Mouse (Mus musculus) Patski (cell line): ENCODE results near the gene Ccdc102a. TPM values are rescaled to one million over a fixed set of nuclear protein-coding genes. Genes with fewer than 3 reads are reported as not detected.
A peak's percentile ranks its signal among the peaks of the same experiment; 100 is the strongest.

Source experiments
- ATAC-seq: fragments of 100-300 bp; one replicate; pipeline ENCODE4 v1.8.0; 2021
- CTCF ChIA-PET: fragments of 350-600 bp; sonication (Branson Sonifier 250); formaldehyde crosslinking; loops from one replicate; lab custom pipeline; 2022; ENCODE audit warnings: inconsistent platforms; lab: Charles Lee
- POLR2A ChIA-PET: fragments of 350-600 bp; sonication (Branson Sonifier 250); formaldehyde crosslinking; loops from one replicate; lab custom pipeline; 2022; ENCODE audit warnings: antibody characterized with exemption, inconsistent platforms; lab: Charles Lee
- DNase-seq: peaks from one replicate; pipeline ENCODE4 v3.0.0-alpha.2; 2011; ENCODE audit warnings: low read depth, low spot score
- H3K27me3 ChIP-seq: fragments of 371-371 bp; one replicate; pipeline ENCODE4 v1.5.1; 2021
- CTCF ChIP-seq: fragments of 100-300 bp; IDR thresholded peaks from one replicate; pipeline ENCODE4 v1.5.1; 2021
- in situ Hi-C: fragments of 300-500 bp; cut with MboI; formaldehyde crosslinking; loops from 3 replicates; pipeline ENCODE4 v1.11.1; 2018; ENCODE audit warnings: low pct_unique_long_range_greater_than_20kb, mixed read lengths
- polyA plus RNA-seq: library from polyadenylated mRNA; unstranded; gene quantifications from one replicate; pipeline ENCODE4 v1.2.3, GENCODE M21; 2021

The Ccdc102a gene
- polyA plus RNA-seq, 1 experiment from 2014 or later: 39.7 TPM

DNA sequence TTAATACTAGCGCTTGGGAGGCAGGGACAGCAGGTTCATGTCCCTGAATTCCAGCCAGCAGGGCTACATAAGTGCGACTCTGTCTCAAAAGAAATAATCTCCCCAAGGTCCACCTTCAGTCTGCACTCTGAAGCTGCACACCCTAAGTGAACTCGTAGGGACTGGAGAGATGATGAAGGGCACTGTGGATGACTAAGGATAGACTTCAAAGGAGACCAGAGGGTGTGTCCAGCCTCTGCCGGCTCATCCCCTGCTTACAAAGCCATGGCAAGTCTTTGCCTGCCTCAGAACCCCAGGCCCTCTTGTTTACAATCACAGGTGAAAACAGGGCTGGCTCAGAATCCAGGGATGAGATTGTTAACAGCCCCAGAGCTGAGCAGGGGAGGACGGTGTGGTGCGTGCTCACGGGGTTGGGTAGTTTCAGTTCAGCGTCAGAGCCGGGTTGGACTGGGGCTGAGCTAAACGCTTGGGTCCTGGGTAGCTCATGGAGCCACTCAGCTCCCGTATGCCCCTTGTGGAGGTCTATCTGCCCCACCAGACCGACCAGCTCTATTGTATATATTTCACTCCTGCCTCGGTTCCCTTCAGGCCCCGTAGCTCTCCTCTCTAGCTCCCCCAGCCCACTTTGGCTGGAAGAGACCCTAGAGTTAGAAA, 29.4 kb downstream of the Ccdc102a start:
- DNase-seq (no peak), ATAC-seq (no peak)
- POLR2A ChIA-PET: no interaction called here
- CTCF ChIA-PET: interaction anchor here (1.0 to 2.1 kb wide), 3 partner anchors 10 to 15 kb away, joined by 3 to 5 read pairs (median 3); no protein-coding TSS in a partner anchor
- no peaks in the 10 kb centered on the region for H3K27me3 ChIP-seq
- TF ChIP-seq CTCF: no peak
- in situ Hi-C loops: no loop called here

DNA sequence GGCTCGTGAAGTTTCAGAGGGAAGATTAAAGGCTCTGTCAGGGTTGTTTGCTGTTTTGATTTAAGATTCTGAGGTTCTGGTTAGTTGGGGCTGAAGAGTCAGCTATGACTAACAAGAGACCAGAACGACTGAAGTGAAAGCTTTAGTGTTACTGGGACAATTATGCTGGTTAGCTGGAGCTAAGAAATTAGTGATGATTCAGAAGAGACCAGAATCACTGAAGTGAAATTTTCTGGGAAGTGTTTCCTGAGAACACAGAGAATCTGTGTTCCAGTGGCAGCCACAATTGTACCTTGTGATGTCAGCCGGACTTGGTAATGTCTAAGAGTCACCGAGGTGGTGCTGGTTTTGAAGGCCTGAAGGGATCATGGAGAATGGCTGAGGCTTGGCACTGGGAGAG, 37.2 kb downstream of the Ccdc102a start:
- peak; percentile 58 for ATAC-seq
- CTCF ChIA-PET: interaction anchor here (1.0 to 1.1 kb wide), 5 partner anchors 17 to 35 kb away, joined by 3 to 4 read pairs (median 3); no protein-coding TSS in a partner anchor
- no peak for TF ChIP-seq CTCF

DNA sequence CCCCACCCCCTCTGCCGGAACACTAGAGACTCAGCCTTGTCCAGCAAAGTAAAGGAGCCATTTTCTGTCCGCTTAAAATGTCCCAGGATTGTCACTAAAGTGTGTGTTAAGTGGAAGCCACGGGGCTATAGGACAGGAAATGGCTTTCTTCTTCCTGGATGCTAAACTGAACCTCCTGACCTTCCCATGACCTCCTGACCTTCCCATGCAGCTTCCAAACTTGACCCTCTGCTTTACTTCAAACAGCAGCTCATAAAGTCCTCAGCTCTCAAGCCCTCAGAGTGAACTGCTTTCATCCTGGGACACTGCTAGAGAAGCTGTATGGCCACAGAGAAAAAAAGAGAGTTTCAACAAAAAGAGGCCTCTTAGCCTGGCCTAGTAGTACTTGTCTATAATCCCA, 41.1 kb downstream of the Ccdc102a start:
- ChIA-PET CTCF (interaction anchor here (1.0 to 2.6 kb wide), 4 partner anchors 12 to 40 kb away, joined by 3 to 11 read pairs (median 3); no protein-coding TSS in a partner anchor), POLR2A (interaction anchor here (0.9 to 3.0 kb wide), 2 partner anchors 10 to 28 kb away, joined by 5 to 22 read pairs; no protein-coding TSS in a partner anchor)
- in situ Hi-C loops: no loop called here
- ATAC-seq: no peak
- H3K27me3 ChIP-seq: no peaks in the 10 kb centered on the region
- no peak for DNase-seq
- TF ChIP-seq CTCF: no peak

More for the DNA sequence above, 37.2 kb downstream of the Ccdc102a start:
- DNase-seq: peak; percentile 78
- no peaks in the 10 kb centered on the region for H3K27me3 ChIP-seq
- POLR2A ChIA-PET: interaction anchor here (0.7 to 0.9 kb wide), 2 partner anchors 14 to 25 kb away, joined by 3 read pairs; no protein-coding TSS in a partner anchor
- in situ Hi-C loops: no loop called here

DNA sequence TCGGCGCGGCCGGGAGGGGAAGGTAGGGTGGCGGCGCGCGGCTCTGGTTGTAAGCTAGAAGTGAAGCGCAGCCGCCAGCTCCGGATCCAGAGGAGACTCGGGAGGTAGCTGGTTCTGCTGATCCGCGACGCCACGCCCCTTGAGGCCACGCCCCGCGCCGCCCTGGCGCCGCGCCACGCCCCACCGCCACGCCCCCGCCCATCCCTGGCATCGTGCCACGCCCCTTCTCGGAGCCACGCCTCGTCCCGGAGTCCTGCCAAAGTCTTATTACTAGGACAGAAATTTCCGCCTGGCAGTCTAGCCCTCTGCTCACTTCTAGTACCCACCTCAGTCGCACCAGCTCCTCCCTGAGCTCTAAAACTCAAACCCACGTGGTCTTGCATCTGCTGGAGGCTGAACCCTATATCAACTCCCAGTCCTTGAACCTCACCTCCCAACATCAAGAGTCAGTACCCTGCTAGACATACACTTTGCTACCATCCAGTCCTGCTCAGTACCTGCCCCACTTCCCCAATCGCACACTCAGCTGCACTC, 41.6 kb downstream of the Ccdc102a start, which contains the start of gene Dok4:
Dok4 (minus strand) TSS at position 134 of the 534 bp plus-strand sequence.
- TF ChIP-seq CTCF: no peak
- DNase-seq: peak; percentile 73
- H3K27me3 ChIP-seq: no peaks in the 10 kb centered on the region
- ChIA-PET POLR2A (interaction anchor here (0.5 to 3.0 kb wide), 5 partner anchors 10 to 32 kb away, joined by 3 to 22 read pairs (median 5); no protein-coding TSS in a partner anchor), CTCF (interaction anchor here (1.0 to 5.6 kb wide), 5 partner anchors 12 to 35 kb away, joined by 3 to 41 read pairs (median 11); no protein-coding TSS in a partner anchor)
- in situ Hi-C loops: no loop called here
- ATAC-seq: peak; percentile 44

DNA sequence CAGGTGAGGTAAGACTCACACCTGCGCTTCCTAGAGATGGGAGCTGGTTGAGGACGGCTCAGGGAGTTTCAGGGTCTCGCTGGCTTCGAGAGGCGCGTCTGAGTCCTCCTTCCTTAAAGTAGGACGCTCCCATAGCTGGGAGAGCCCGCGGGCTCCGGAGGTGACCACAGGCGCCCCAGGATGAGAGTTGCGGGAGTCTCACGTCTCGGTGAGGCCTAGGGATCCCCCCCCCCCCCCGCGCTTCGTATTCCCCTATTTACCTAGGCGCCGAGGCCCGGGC, 42.1 kb downstream of the Ccdc102a start:
- ChIA-PET POLR2A (interaction anchor here (0.5 to 3.0 kb wide), 6 partner anchors 8 to 37 kb away, joined by 3 to 22 read pairs (median 4); no protein-coding TSS in a partner anchor), CTCF (interaction anchor here (1.4 to 5.6 kb wide), 6 partner anchors 11 to 41 kb away, joined by 3 to 41 read pairs (median 8); no protein-coding TSS in a partner anchor)
- DNase-seq (no peak), ATAC-seq (peak; percentile 2)
- in situ Hi-C loops: no loop called here
- no peaks in the 10 kb centered on the region for H3K27me3 ChIP-seq
- no peak for TF ChIP-seq CTCF

DNA sequence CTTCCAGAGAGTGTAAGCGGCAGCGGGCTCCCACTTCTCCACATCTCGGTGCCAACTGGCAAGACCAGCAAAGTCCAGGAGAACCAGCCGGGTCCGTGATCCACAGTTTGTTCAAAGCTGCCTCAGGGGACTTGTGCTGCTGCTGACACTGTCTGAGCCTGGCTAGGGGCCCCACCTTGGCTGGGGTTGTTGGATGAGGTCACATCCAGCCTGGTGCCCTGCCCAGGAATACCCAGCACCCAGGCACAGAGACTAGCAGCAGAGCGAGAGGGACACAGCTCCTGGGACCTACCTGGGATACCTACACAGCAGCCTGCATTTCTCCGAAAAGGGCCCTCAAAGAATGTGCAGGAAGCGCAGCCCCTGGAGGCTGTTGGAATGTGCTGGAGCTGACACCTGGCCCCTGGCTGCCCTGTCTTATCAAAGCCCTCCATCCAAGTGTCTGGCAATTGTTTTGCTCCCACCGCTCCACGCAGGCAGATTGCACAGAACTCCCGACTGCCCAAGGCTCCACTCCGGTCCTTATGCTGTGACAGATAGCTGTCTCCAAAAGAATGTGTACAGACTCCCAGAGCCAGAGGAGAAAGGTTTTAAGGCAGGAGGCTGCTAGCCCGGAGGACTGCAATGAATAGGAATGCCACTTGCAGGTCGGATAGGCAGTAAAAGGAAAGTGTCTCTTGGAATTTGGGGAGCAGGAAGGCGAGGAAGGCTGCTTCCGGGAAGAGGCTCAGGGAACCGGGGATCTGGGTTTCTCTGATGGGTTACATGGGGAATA, 42.6 kb downstream of the Ccdc102a start:
- in situ Hi-C loops: no loop called here
- TF ChIP-seq CTCF: no peak
- ChIA-PET POLR2A (interaction anchor here (0.6 to 3.0 kb wide), 6 partner anchors 8 to 552 kb away, joined by 3 to 22 read pairs (median 4); no protein-coding TSS in a partner anchor), CTCF (interaction anchor here (0.7 to 5.6 kb wide), 10 partner anchors 11 to 84 kb away, joined by 3 to 41 read pairs (median 4); no protein-coding TSS in a partner anchor)
- ATAC-seq (no peak), DNase-seq (no peak)
- no peaks in the 10 kb centered on the region for H3K27me3 ChIP-seq

DNA sequence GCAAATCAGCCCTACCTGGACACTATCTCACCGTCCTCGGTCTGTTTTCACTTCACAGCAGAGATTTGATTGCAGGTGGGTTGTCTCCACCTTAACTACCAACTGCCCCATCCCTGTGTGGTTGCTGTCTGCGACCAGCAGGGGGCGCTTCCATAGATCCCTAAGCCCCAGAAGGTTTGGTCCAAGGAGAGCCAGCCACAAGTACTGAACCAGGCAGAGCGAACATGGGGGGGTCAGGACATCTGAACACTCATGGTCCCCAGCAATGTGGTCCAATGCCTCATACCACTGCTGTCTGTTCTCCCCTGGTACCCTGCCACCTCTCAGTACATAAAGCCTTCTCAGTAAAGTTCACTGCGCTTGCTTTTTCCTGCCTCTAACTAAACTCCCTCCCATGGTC, 43.5 kb downstream of the Ccdc102a start:
- no peak for TF ChIP-seq CTCF
- in situ Hi-C loops: loop anchor here (5.0 kb wide), 1 partner anchor 33 kb away; no protein-coding TSS in a partner anchor
- ChIA-PET CTCF (interaction anchor here (0.7 to 5.6 kb wide), 10 partner anchors 10 to 85 kb away, joined by 3 to 41 read pairs (median 4); no protein-coding TSS in a partner anchor), POLR2A (interaction anchor here (0.6 to 3.0 kb wide), 4 partner anchors 19 to 553 kb away, joined by 3 to 22 read pairs (median 8); no protein-coding TSS in a partner anchor)
- DNase-seq (no peak), ATAC-seq (peak; percentile 24)
- H3K27me3 ChIP-seq: no peaks in the 10 kb centered on the region

DNA sequence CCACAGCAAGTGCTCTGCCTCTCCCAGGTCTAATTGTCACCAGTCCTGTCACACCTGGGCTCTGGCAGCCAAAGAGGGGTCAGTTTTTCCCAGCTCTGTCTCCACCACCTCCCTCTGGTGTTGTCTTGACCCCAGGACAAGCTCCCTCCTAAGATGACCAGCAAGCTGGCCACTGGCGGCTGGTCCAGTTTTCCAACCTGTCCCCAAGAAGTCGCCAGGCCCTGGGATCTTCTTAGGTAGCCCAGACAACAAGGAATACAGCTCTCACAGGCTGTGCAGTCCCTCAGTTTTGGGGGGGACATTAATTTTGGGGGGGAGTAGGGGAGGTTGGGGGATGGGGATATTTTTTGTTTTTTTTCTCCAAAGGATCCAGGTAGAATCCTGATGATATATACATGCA, 45.3 kb downstream of the Ccdc102a start:
- TF ChIP-seq CTCF: no peak
- no peak for ATAC-seq

DNA sequence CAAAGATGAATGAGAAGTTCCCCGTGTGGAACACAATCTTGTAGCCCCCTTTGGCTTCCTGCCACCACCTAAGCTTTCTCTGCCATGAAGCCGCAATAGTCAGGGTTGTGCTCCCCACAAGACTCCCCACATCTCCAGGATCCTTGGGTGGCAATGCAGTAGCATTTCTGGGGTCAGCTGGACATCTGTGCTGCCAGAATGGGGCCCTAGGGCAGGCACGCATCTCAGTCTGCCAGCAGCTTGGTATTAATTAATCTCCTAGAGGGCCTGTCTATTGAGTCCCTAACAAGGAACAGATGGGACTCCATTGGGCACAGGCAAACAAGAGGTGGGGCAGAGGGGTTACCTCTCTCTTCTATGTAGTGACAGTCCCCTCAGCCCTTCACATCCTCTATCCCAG, 45.7 kb downstream of the Ccdc102a start:
- DNase-seq (no peak), ATAC-seq (no peak)
- CTCF ChIA-PET: interaction anchor here (1.1 to 5.6 kb wide), 5 partner anchors 8 to 168 kb away, joined by 3 to 41 read pairs (median 3); no protein-coding TSS in a partner anchor
- POLR2A ChIA-PET: interaction anchor here (0.7 to 1.1 kb wide), 3 partner anchors 8 to 43 kb away, joined by 3 to 7 read pairs (median 3); no protein-coding TSS in a partner anchor
- in situ Hi-C loops: loop anchor here (5.0 kb wide), 1 partner anchor 35 kb away; no protein-coding TSS in a partner anchor
- H3K27me3 ChIP-seq: no peaks in the 10 kb centered on the region
- no peak for TF ChIP-seq CTCF

More for the DNA sequence above, 45.3 kb downstream of the Ccdc102a start:
- in situ Hi-C loops: loop anchor here (5.0 kb wide), 1 partner anchor 35 kb away; no protein-coding TSS in a partner anchor
- no peaks in the 10 kb centered on the region for H3K27me3 ChIP-seq
- ChIA-PET POLR2A (interaction anchor here (0.7 to 0.9 kb wide), 2 partner anchors 9 to 39 kb away, joined by 3 read pairs; no protein-coding TSS in a partner anchor), CTCF (interaction anchor here (1.1 to 5.6 kb wide), 5 partner anchors 8 to 169 kb away, joined by 3 to 41 read pairs (median 3); no protein-coding TSS in a partner anchor)
- no peak for DNase-seq
